Mouse (Mus musculus) embryo, embryonic 10.5 days (tissue): ENCODE measurements around the gene Rcor1.
A peak's percentile ranks its signal among the peaks of the same experiment; 100 is the strongest.
"Not testable (repeated sequence)": the region's sequence is repeated elsewhere in the genome, so short reads cannot be mapped to it uniquely, and the experiment has no call there.

Source experiments
- DNase-seq: peaks from one replicate; pipeline ENCODE4 v3.0.0-alpha.2; 2015; ENCODE audit warnings: low spot score

The Rcor1 gene

DNA sequence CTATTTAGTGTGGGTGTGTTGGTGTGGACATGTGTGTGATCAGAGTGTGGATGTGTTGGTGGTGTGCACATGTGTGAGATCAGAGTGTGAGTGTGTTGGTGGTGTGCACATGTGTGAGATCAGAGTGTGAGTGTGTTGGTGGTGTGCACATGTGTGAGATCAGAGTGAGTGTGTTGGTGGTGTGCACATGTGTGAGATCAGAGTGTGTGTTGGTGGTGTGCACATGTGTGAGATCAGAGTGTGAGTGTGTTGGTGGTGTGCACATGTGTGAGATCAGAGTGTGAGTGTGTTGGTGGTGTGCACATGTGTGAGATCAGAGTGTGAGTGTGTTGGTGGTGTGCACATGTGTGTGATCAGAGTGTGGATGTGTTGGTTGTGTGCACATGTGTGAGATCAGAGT, 30.1 kb downstream of the Rcor1 start:
- DNase-seq = not testable (repeated sequence)

DNA sequence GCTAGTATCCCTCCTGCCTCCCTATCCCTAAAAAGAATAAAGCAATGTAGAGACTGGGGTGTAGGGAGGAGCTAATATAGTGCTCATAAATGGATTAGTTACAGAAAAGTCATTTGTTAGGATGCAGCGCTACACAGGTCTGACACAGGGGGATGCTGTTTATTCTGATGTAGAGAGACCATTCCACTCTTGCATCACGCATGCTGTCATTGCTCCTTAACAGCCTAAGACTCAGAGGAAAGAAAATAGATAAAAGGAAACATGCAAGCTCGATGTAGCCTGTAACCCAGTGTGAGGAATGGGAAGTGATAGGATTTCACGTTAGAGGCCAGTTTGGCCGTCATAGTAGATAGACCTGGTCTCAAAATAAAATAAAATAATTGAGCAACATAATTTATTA, 31.9 kb downstream of the Rcor1 start:
- no peak for DNase-seq

DNA sequence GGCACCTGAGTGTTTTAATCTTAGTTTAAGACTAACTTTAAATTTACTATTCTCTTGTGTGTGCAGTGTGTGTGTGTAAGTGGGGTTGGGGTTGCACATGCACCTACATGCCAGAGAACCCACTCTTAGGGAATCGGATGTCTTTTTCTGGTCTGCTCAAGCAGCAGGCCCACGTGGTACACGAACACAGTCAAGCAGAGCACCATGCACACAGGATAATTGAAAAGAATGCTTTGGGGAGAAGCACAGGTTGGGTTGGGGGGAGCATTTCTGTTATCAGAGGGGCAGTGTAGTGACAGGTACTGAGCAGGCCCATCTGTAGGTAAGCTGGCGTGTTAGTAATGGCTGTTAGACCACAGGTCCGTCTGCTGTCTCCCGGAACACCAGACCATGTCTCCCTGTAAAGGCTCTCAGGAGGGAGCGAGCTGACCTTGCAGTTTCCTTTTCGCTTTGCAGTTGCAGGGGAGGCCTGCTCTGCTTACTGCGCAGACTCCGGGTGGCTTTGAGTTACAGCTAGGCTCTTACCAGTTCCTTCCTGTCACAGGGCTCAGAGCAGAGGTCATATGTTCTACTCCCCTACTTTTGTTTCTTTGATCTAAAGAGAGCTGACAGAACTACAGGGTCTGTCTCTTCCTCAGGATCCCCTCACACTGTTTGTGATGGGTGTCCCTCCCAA, 32.5 kb downstream of the Rcor1 start:
- DNase-seq = no peak

DNA sequence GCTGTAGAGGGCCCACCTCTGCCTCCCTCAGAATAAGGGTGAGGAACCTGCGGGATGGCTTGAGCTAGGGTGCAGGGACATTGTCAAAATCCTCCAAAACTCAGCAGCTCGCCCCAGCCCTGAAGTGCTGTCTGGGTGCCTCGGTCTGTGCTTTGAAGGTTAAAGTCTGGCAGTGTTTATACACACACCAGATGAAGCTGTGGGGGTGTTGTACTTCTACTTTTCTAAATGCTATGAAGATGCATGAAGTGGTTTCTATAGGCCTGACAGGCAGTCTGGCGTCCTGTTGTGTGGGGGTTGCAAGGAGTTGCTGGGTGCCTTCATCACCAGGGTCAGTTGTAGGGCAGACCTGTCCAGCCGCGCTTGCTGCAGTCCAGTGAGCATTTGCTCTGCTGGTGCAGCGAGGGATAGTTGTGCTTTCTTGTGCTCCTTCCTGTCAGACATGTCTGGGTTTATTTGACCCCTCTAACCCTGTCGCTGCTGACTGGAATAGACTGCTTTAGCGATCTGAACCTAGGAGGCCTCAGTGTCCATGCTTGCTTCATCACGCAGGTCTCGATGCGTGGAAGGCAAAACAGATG, 37.3 kb downstream of the Rcor1 start:
- peak; percentile 42 for DNase-seq

DNA sequence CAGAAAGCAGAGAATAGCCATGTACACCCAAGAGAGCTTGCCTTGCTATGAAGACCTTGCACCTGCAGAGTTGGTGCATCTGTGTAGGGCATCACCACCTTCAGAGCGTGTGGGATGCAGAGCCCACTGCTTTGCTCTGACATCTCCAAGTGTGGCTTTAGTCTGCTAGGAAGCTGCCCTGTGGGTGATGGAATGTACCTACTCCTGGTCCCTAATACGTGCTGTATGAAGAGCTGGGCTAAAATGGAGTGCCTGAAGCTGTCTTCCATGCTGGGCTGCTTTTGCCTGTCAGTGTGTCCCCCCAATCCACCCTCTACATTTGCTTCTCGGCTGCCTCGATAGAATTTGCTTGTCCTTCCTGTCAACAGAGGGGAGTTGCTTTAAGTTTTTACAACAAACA, 46.4 kb downstream of the Rcor1 start:
- DNase-seq = no peak

DNA sequence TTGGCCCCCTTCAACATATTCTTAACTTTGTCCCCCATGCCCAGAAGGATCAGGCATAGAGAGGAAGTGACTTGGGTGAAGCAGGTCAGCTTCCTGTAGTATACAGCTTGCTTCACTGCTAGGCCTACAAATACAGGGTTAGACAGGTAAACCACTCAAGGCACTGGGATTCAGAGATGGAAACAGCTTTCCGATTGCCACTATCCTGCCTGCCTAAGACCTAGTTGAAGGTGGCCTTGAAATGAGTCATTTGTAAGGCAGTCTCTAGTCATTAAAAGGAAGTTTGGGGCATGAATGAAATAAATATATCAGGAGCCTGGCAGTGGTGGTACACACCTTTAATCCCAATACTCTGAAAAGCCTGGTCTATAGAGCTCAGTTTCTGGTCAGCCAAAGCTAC, 47.9 kb downstream of the Rcor1 start:
- DNase-seq = no peak

DNA sequence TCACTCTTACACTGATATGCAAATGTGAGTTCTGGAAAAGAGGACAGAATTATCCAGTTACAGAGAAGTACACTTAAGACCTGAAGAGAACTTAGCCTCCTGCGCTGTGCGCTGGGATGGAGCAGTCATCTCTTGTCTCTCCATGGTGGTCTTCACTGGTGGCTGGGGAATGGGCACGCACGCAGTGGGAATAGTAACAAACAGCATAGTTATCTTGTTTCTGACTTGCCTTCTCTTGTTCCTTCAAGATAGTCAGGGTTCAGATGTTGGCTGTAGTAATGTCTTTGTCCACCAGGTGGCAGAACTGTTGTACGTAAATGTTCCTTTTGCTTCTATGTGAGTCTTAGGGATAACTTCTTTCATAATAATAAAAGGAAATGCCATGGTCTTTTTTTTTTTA, 49.0 kb downstream of the Rcor1 start:
- DNase-seq = peak; percentile 91

DNA sequence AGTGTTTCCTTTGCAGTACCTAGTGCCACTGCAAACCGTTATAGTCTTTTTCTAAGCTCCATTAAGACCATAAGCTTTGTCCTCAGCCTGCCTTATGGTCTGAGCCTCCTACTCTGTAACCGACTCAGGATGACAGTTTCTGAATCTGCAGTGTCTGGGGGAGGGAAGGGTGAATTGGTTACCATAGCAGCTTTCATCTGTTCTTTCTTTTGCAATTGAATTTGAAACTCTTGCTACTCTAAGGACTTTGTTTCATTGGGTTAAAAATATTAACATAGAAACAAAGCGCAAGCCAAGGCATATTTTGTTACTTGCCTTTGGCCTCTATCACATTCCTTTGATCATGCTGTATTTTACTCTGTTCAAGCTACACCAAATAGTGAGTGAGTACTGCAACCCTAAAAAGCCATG, 49.6 kb downstream of the Rcor1 start:
- no peak for DNase-seq

DNA sequence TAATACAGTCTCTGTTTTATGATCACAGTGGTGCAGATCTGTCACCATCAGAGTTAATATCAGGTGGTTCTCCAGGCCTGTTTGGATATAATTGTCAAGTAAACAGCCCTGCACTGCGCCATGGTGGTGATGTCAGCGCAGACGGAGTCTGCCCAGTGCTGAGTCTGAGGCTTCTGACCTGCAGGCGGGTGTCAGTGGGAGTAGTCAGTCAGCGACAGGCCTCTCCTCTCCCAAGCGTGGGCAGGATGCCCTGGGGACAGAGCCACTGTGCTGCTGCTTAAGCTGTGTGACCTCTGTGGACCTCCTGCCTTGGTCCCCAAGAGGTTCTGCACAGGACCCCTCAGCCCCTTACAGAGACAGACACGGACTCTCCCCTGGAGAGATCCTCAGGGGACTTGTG, 50.0 kb downstream of the Rcor1 start:
- DNase-seq = no peak

DNA sequence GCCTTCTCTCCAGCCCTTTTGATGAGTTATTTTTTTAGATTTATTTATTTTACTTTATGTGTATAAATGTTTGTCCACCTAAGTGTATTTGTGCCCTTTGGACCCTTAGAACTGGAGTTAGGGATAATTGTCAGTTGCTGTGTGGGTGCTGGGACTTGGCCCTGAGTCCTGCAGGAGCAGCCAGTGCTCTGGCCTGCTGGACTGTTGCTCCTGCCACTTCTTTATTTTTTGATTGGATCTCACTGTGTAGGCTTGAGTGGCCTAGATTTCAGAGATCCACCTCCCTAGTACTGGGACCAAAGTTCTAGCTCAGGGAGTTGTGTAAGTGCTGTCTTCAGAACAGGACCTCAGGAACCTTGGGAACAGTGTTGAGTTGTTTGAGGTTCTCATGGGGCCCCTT, 51.6 kb downstream of the Rcor1 start:
- no peak for DNase-seq

DNA sequence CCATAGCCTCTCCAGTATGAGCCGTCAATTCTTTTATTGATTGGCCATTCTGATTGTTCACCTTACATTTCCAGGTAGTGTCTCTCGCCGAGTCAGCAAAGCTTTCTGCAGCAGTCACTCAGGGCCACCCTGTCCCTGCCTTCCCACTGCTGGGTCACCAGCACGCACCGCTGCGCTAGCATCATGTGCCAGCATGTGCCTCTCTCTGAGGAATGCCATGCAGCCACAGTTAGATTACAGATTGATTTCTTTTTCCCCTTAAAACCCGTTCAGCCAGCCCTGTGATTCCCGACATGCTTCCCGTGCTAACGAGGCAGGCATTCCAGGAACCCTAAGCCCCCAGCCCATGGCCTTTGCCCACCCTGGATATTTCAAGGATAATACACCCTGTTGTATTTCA, 52.8 kb downstream of the Rcor1 start:
- no peak for DNase-seq

DNA sequence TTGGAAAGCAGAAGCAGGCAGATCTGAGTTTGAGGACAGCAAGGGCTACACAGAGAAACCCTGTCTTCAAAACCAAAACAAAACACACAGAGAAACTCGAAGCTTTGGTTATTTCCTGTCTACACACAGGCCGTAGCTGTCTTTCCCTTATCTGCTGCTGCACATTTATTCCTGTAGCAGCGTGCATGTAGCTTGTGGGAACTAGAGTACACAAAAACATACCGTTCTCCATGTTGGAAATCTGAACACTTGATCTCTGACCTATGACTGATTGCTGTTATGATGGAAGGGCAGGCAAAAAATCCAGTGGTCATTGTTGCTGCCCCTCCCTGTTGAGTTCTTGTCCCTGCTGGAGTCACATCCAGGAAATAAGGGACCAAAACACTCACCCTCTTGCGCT, 54.9 kb downstream of the Rcor1 start:
- DNase-seq = no peak

DNA sequence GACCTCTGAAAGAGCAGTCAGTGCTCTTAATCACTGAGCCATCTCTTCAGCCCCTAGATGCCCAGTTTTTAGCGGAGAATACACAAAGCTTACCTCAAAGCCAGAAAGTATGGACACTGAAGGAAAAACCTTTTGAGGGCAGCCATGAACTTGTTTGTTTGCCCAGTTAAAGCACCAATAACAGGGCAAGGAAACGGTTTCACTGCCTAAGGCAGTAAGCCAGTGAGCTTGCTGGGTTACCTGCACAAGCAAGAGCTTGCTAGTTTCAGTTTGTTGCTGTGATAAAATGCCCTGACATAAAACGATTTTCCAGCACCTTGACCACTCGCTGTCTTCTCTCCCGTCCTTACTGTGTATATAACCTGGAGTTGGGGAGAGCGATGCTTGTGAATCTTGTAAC, 55.9 kb downstream of the Rcor1 start:
- no peak for DNase-seq

DNA sequence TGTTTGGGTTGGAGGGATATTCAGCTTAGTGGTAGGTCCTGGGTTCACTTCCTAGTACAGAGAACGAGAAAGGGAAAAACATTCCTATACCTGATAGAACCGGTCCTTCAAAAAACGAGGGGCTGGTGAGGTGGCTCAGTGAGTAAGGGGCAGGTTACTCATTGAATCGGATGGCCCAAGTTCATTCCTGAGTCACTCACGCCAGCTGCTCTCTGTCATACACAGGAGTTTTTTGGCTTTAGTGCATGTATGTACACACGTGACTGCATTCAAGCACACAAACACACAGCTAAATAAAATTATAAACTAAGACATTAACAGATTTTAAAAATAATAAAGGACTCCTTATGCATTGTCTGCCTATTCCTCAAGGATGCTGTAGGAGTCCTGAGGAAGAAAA, 57.1 kb downstream of the Rcor1 start:
- no peak for DNase-seq

DNA sequence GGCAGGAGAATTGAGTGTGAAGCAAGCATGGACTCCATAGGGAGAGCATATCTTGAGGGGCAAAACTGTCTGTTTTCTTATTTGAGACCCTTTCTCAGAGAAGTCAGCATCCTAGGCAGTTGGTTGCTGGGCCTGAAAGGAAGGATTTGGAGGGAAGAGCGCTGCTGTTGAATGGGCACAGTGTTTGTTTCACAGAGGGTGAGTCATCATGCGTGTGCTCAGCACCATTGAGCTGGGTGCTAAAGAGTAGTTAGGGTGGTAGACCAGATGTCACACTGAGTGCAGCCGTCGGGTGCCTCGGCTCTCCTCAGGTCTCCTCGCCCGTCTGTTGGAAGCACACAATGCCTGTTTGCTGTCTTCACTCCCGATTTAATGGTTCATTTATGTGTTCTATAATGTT, 57.9 kb downstream of the Rcor1 start:
- no peak for DNase-seq

DNA sequence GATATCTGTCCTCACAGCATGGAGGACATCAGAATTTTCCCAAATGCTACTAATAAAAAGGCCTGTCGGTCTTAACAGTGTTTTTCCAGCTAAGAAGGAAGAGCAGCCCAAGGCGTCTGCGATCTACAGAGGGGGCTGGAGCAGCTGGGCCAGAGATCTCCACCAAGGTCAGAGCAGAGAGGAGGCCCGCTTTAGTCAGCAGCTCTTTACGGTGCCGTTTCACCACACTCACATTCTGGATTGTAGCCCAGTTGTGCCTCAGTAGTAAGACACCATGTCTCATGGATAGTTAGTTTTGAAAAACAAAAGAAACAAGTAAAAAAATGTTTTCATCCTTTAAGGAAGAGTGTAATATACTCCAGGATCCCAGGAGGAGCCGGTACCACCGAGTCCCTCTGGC, 72.0 kb downstream of the Rcor1 start:
- DNase-seq = no peak

DNA sequence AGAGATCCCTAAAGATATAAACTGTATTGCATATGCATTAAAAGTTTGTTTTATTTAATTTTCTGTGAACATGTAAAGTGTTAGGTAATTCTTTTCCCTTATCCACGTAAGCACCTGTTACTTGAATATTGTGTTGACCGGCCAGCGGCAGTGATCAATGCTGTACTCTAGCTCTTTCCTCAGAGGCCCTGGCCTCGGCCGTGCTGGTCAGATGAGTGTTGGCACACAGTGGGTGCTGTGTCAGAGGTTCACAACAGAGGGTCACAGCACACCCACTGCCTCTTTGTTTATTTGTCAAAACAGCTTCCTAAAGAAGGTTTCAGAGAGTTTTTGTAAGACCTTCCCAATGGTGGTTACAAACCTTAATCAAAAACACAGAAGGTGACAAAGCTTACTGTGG, 75.4 kb downstream of the Rcor1 start:
- no peak for DNase-seq

DNA sequence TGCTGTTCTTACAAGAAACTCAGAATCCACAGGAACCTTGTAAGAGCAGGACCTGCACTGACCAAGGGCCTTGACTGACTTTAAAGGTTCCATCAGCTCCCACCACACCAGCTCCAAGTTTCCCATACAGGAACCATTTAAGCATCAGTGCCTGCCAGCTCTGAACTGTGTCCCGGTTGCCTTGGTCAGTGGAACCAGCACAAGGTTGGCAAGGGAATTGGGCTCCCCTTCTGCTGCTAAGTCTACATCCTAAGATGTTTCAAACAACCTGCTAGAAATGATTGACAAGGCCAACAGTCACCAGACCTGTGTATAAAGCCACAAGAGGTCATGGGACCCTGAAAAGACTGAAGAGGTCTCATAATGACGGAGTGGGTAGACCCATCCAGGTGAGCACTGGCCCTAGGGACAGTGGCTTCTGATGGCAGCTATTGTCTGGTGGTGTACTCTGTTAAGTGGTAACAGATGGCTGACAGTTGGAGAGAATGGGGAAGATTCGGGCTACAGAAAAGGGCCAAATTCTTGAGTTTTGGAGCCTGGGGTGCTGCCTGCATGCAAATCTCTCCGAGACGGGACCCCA, 80.4 kb downstream of the Rcor1 start:
- no peak for DNase-seq

DNA sequence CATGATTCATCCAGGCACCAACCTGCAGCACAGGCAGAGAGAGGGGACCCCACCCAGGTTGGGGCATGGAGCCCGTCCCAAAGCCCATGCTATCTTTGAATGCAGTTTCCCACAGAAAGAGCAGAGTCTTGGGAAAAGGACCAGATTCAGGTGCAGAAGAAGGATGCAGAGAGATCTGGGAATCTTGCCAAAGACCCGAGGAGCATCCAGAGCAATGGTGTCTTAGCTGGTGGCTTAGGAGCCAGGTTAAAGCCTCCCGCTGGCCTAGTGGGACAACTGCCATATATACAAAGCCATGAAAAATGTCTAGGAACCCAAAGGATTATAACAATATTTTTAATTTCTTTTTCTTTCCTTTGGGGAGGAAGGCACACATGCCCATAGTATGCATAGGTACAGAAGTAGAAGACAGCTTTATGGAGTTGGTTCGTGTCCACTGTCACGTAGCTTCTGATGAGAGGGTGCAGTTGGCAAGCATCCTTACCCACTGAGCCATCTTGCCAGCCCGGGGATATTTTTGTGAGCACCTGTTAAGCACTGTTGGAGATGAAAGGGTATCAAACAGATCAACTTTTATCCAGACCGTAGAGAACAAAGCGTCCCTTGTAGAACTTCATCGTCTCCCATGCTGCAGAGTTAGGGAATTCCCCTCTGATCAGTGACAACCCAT, 82.0 kb downstream of the Rcor1 start:
- no peak for DNase-seq

DNA sequence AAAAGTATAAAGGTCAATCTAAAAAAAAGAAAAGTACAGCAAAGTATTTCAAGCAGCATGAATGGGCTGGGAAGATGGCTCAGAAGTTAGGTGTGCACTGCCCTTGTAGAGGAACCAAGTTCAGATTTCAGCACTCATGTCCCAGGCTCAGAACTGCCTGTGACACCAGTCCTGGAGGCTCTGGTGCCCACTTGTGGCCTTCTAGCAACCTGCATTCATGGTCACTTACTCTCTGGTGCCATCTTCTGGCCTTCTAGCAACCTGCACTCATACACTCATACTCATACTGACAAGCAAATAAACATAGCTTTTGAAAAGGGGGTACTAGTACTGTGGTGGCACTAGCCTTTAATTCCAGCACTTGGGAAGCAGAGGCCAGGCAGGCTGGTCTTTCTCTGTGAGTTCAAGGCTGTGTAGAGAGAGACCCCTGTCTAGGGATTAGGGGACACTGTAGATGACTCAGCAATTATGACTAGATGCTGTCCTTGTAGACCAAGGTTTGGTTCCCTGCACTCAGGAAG, 83.2 kb downstream of the Rcor1 start:
- DNase-seq = peak; percentile 46

DNA sequence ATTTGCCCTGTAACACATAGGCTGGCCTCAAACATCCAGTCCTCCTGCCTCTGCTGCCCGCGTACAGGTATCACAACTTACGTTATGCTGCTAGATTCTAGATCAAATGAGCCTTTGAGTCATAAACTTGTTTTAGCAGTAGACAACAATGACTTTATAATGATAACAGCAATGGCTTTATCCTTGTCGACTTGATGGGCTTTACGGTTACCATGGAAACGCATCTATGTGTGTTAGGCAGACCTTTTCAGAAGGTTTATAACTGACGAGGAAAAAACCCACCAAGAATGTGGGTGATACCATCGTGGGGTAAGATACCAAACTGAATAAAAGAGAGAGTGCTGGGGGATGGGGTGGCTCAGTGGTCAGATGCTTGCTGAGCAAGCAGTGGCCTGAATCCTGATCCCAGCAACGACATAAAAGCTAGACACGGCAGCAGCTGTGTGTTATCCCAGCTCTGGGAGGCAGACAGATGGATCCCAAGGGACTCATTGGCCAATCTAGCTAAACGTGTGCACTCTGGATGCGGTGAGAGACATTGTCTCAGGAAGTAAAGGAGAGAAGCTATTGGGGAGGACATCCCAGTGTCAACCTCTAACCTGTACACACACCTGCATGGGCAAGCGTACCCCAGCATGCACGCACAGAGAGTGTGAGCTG, 85.6 kb downstream of the Rcor1 start:
- DNase-seq = no peak

DNA sequence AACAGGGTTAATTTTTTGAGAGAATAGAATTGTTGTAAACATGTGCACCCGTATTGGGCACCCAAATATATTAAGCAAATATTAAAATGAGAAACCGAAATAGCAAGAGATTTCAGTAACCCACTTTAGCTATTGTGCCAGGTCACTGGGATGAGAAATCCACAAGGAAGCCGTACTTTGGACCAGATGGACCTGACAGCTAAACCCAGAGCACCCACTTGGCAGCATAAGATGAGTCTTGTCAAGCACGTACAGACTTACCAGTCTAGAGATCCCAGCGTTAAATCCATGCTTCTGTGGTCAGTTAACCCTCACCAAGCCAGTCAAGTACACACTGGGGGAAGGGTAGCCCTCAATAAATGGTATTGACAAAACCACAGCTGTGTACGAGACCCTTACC, 86.5 kb downstream of the Rcor1 start:
- DNase-seq = no peak

DNA sequence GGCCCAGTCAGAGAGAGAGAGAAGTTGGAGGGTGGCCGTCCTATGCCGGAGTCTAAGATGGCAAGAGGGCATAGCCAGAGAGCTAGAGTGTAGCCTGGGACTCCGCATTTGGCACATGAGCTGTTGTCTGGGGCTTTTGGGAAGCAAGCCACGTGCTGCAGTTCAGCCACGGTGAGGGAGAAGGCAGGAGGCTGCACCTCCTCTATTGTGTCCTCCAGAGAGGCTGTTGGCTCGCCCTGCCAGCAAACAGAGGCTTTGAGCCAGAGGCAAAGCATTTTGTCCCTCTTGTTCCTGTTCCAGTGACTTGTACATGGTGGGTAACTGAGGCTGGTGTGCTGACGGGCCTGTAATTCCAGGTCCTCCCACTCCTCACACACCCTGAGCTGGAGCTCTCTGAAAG, 95.0 kb downstream of the Rcor1 start:
- DNase-seq = no peak
